Mouse (Mus musculus) kidney, adult 2 months (tissue): ENCODE data around the gene Piwil1. TPM values are rescaled to one million over a fixed set of nuclear protein-coding genes. Genes with fewer than 3 reads are reported as not detected.

Experiments used
- DNase-seq: peaks from one replicate; pipeline ENCODE4 v3.0.0; 2021
- H3K27ac ChIP-seq: fragments of 200-500 bp; 2 replicates; pipeline ENCODE4 v1.5.1; 2012; ENCODE audit warnings: low read depth, low read length, control low read depth, inconsistent platforms; ENCODE audit not compliant: insufficient read depth
- H3K27me3 ChIP-seq: fragments of 200-500 bp; replicated peaks from 2 replicates; pipeline ENCODE4 v1.6.1; 2012; ENCODE audit warnings: mild to moderate bottlenecking, moderate library complexity, low read length, inconsistent platforms; ENCODE audit not compliant: control insufficient read depth, insufficient read depth
- H3K36me3 ChIP-seq: fragments of 200-500 bp; 2 replicates; pipeline ENCODE4 v1.6.1; 2012; ENCODE audit warnings: mild to moderate bottlenecking, moderate library complexity, low read length, inconsistent platforms; ENCODE audit not compliant: control insufficient read depth, insufficient read depth
- H3K4me1 ChIP-seq: fragments of 200-500 bp; 2 replicates; pipeline ENCODE4 v1.6.1; 2011; ENCODE audit warnings: low read length; ENCODE audit not compliant: control insufficient read depth, insufficient read depth
- H3K4me3 ChIP-seq: fragments of 200-500 bp; 2 replicates; pipeline ENCODE4 v1.5.1; 2011; ENCODE audit warnings: mild to moderate bottlenecking, low read depth, low read length, control low read depth; ENCODE audit not compliant: insufficient read depth
- CTCF ChIP-seq: fragments of 200-500 bp; conservative IDR thresholded peaks from 2 replicates; pipeline ENCODE4 v1.5.1; 2011; ENCODE audit warnings: low read depth, mild to moderate bottlenecking, control low read depth, low read length, moderate library complexity, mixed read lengths; ENCODE audit not compliant: insufficient read depth, insufficient read length
- POLR2A ChIP-seq: fragments of 200-500 bp; IDR thresholded peaks from one replicate; pipeline ENCODE4 v1.6.1; 2011; ENCODE audit warnings: low read depth, low read length, control low read depth
- WGBS: fragments of 180-500 bp; shearing (Covaris S2); methylation state at CpG from one replicate; pipeline ENCODE4 v1.1.7; 2018; 5-methylcytosine and 5-hydroxymethylcytosine counted together
- polyA plus RNA-seq: library from polyadenylated mRNA; depleted of rRNA; stranded (reverse); fragments of >200 nt; gene quantifications from 2 replicates; pipeline ENCODE4 v1.2.3, GENCODE M21; 2012; rRNA removed

Gene Piwil1
- polyA plus RNA-seq, 1 experiment: 0.06 TPM

GRCm38 (mm10) chr5:128761118-128761517 is 58.8 kb downstream of the Piwil1 start:
- Histone ChIP-seq H3K4me1 (no peaks in the 10 kb centered on the region), H3K27me3 (no peaks in the 10 kb centered on the region), H3K4me3 (no peak overlapping the region), H3K27ac (no peak overlapping the region), H3K36me3 (no peaks in the 10 kb centered on the region)
- no peak for DNase-seq
- WGBS: 31% methylated on average over 8 of the region's 8 CpGs
- no peak for TF ChIP-seq POLR2A

DNA sequence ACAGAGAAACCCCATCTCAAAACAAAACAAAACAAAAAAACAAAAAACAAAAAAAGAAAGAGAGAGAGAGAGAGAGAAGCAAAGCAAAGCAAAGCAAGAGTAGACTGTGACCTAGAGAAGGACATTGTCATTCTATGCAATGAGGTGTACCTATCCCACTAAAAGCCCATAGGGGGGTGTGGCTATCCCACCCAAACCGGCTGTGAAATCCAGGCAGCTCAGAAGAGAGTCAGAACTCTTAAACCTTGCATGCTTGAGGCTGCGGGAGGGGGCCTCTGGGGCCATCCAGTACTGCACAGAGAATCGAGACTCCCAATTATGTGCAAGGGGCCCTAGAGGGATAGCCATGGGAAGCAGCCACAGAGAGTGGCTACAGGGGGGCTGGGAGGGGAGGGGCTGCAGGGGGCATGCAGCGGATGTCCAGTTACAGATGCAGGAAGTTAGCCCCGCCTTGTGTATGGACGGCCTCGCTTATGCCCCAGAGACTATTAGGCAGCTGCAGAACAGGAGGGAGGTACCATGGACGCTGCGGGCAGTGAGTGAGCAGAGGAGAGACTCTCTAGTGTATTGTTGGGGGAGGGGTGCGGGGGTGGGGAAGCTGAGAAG is 66.8 kb downstream of the Piwil1 start:
- H3K4me3 ChIP-seq: no peak overlapping the region

DNA sequence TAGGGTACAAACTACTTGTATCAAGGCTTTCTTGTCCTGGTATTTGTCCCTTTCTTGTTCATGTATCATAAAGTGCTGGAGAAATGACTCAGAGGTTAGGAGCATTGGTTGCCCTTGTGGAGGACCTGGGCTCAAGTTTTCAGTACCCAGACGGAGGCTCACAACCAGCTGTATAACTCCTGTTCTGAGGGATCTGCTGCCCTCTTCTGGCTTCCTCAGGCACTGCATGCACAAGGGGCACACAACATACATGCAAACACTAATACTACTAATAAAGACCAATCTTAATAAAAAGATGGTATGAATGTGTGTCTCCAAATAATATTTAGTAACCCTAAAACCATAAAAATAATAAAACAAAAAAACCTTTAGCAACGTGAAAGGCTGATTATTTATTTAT is 74.1 kb downstream of the Piwil1 start:
- Histone ChIP-seq H3K36me3 (no peaks in the 10 kb centered on the region), H3K4me1 (no peaks in the 10 kb centered on the region), H3K27me3 (no peaks in the 10 kb centered on the region), H3K4me3 (no peak overlapping the region), H3K27ac (no peak overlapping the region)
- no peak for DNase-seq
- TF ChIP-seq POLR2A (no peak), CTCF (0 out of 2 replicates have a peak, but pooled peaks have one; percentile 15)
- 74% methylated on average over 2 of the region's 2 CpGs for whole genome bisulfite sequencing

More for the DNA sequence above, 66.8 kb downstream of the Piwil1 start:
- no peaks in the 10 kb centered on the region for H3K4me1 ChIP-seq
- no peaks in the 10 kb centered on the region for H3K27me3 ChIP-seq
- TF ChIP-seq CTCF: no peak
- TF ChIP-seq POLR2A: no peak
- DNase-seq: no peak
- no peaks in the 10 kb centered on the region for H3K36me3 ChIP-seq
- H3K27ac ChIP-seq: no peak overlapping the region
- 7% methylated on average over 10 of the region's 10 CpGs for WGBS

DNA sequence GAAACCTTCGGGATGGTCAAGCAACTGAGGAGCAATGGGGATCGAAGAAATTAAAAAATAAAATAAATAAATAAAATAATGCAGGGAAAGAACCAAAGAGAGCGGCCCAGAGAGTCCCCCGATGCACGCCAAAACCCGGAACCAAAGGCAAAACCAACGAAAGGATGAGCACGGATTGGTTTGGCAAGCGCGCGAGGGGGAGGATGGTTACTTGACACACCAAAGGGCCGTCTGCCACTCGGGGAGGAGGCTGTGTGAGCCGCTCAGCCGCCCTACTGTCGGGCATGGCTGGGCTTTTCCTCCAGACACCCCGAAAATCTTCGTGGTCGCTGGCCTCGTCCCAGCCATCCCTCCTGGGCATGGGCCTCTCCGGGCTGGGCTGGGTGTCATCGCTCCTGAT is 79.3 kb downstream of the Piwil1 start:
- H3K4me3 ChIP-seq: no peak overlapping the region
- no peaks in the 10 kb centered on the region for H3K4me1 ChIP-seq
- 69% methylated on average over 22 of the region's 22 CpGs for WGBS
- H3K36me3 ChIP-seq: no peaks in the 10 kb centered on the region
- H3K27ac ChIP-seq: no peak overlapping the region
- TF ChIP-seq CTCF (no peak), POLR2A (no peak)
- H3K27me3 ChIP-seq: no peaks in the 10 kb centered on the region
- DNase-seq: no peak

DNA sequence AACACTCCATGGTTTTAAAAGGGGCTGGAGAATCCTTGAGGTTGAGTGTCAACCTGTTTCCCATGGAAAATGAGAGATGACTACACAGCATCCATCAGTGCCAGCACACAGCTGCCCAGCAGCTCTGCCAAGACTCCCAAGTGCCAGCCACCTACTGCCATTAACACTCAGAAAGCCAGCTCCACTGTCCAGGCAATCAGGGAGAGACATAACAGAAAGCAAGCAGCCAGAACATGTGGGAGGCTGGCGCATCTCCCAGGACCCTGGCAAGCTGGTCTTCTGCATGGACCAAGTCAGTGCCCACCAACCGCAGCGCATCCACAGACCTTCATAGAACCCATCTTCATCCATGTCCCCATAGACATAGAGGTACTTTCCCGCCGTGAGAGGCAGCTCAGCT is 98.3 kb downstream of the Piwil1 start:
- H3K36me3 ChIP-seq: no peaks in the 10 kb centered on the region
- no peaks in the 10 kb centered on the region for H3K27me3 ChIP-seq
- H3K4me3 ChIP-seq: no peak overlapping the region
- TF ChIP-seq CTCF (no peak), POLR2A (no peak)
- WGBS: 90% methylated on average over 5 of the region's 5 CpGs
- no peak for DNase-seq
- H3K4me1 ChIP-seq: no peaks in the 10 kb centered on the region
- no peak overlapping the region for H3K27ac ChIP-seq

Other genes with a start within 250 kb of the Piwil1 start
- 0.19 and 0.20 TPM in 2 replicates for gene Fzd10, start 101.7 kb upstream of the Piwil1 start, polyA plus RNA-seq